Mouse (Mus musculus) kidney, adult 2 months (tissue): Measurements from ENCODE around the gene Grhl1. TPM values are rescaled to one million over a fixed set of nuclear protein-coding genes. Genes with fewer than 3 reads are reported as not detected.
"Not testable (repeated sequence)": the region's sequence is repeated elsewhere in the genome, so short reads cannot be mapped to it uniquely, and the experiment has no call there.

ENCODE experiments used
- DNase-seq: peaks from one replicate; pipeline ENCODE4 v3.0.0; 2021
- H3K27ac ChIP-seq: fragments of 200-500 bp; 2 replicates; pipeline ENCODE4 v1.5.1; 2012; ENCODE audit warnings: low read depth, low read length, control low read depth, inconsistent platforms; ENCODE audit not compliant: insufficient read depth
- H3K27me3 ChIP-seq: fragments of 200-500 bp; replicated peaks from 2 replicates; pipeline ENCODE4 v1.6.1; 2012; ENCODE audit warnings: mild to moderate bottlenecking, moderate library complexity, low read length, inconsistent platforms; ENCODE audit not compliant: control insufficient read depth, insufficient read depth
- H3K36me3 ChIP-seq: fragments of 200-500 bp; 2 replicates; pipeline ENCODE4 v1.6.1; 2012; ENCODE audit warnings: mild to moderate bottlenecking, moderate library complexity, low read length, inconsistent platforms; ENCODE audit not compliant: control insufficient read depth, insufficient read depth
- H3K4me1 ChIP-seq: fragments of 200-500 bp; 2 replicates; pipeline ENCODE4 v1.6.1; 2011; ENCODE audit warnings: low read length; ENCODE audit not compliant: control insufficient read depth, insufficient read depth
- H3K4me3 ChIP-seq: fragments of 200-500 bp; 2 replicates; pipeline ENCODE4 v1.5.1; 2011; ENCODE audit warnings: mild to moderate bottlenecking, low read depth, low read length, control low read depth; ENCODE audit not compliant: insufficient read depth
- CTCF ChIP-seq: fragments of 200-500 bp; conservative IDR thresholded peaks from 2 replicates; pipeline ENCODE4 v1.5.1; 2011; ENCODE audit warnings: low read depth, mild to moderate bottlenecking, control low read depth, low read length, moderate library complexity, mixed read lengths; ENCODE audit not compliant: insufficient read depth, insufficient read length
- POLR2A ChIP-seq: fragments of 200-500 bp; IDR thresholded peaks from one replicate; pipeline ENCODE4 v1.6.1; 2011; ENCODE audit warnings: low read depth, low read length, control low read depth
- WGBS: fragments of 180-500 bp; shearing (Covaris S2); methylation state at CpG from one replicate; pipeline ENCODE4 v1.1.7; 2018; 5-methylcytosine and 5-hydroxymethylcytosine counted together
- polyA plus RNA-seq: library from polyadenylated mRNA; depleted of rRNA; stranded (reverse); fragments of >200 nt; gene quantifications from 2 replicates; pipeline ENCODE4 v1.2.3, GENCODE M21; 2012

Grhl1 gene
- polyA plus RNA-seq, 1 experiment = 0.72 TPM

GRCm38 (mm10) chr12:24627215-24627614, 55.1 kb downstream of the Grhl1 start:
- no peak for TF ChIP-seq POLR2A
- TF ChIP-seq CTCF = no peak; the same call in 1 of the 2 replicates
- Histone ChIP-seq H3K27me3 (no peaks in the 10 kb centered on the region), H3K4me3 (no peak overlapping the region), H3K36me3 (no peaks in the 10 kb centered on the region), H3K4me1 (peaks cover 14% of the 10 kb centered on the region; the same call in 1 of the 2 replicates), H3K27ac (peak overlapping the region; percentile 34)
- peak; percentile 48 for DNase-seq
- WGBS = 36% methylated on average over 3 of the region's 3 CpGs

- peaks cover 14% of the 10 kb centered on the region; the same call in 1 of the 2 replicates for H3K4me1 ChIP-seq
- no peak overlapping the region for H3K27ac ChIP-seq
- no peaks in the 10 kb centered on the region for H3K27me3 ChIP-seq
- no peaks in the 10 kb centered on the region for H3K36me3 ChIP-seq
- no peak overlapping the region for H3K4me3 ChIP-seq
- 37% methylated on average over 1 of the region's 1 CpGs for WGBS
- DNase-seq = peak; percentile 76
- TF ChIP-seq POLR2A (no peak), CTCF (peak; percentile 49)
Observed at GRCm38 (mm10) chr12:24630220-24630619, 58.1 kb downstream of the Grhl1 start.

- Histone ChIP-seq H3K4me1 (peaks cover 2% of the 10 kb centered on the region; the same call in 1 of the 2 replicates), H3K4me3 (no peak overlapping the region), H3K27me3 (no peaks in the 10 kb centered on the region), H3K36me3 (no peaks in the 10 kb centered on the region), H3K27ac (no peak overlapping the region)
- DNase-seq = no peak
- 77% methylated on average over 4 of the region's 4 CpGs for WGBS
- TF ChIP-seq CTCF (no peak), POLR2A (no peak)
Observed at GRCm38 (mm10) chr12:24632404-24632803, 60.3 kb downstream of the Grhl1 start.

- H3K27me3 ChIP-seq = no peaks in the 10 kb centered on the region
- 76% methylated on average over 1 of the region's 1 CpGs for WGBS
- H3K4me1 ChIP-seq = no peaks in the 10 kb centered on the region
- H3K4me3 ChIP-seq = no peak overlapping the region
- H3K36me3 ChIP-seq = no peaks in the 10 kb centered on the region
- H3K27ac ChIP-seq = no peak overlapping the region
- no peak for TF ChIP-seq CTCF
- DNase-seq = peak; percentile 55
Observed at GRCm38 (mm10) chr12:24633753-24634191, 61.7 kb downstream of the Grhl1 start.

GRCm38 (mm10) chr12:24634212-24634611, 62.1 kb downstream of the Grhl1 start:
- TF ChIP-seq CTCF (no peak), POLR2A (no peak)
- H3K27me3 ChIP-seq = no peaks in the 10 kb centered on the region
- 68% methylated on average over 4 of the region's 4 CpGs for WGBS
- no peak for DNase-seq
- H3K4me3 ChIP-seq = no peak overlapping the region
- no peaks in the 10 kb centered on the region for H3K4me1 ChIP-seq
- H3K27ac ChIP-seq = no peak overlapping the region
- no peaks in the 10 kb centered on the region for H3K36me3 ChIP-seq

- no peak overlapping the region for H3K27ac ChIP-seq
- no peaks in the 10 kb centered on the region for H3K4me1 ChIP-seq
- DNase-seq = no peak
- H3K36me3 ChIP-seq = no peaks in the 10 kb centered on the region
- 96% methylated on average over 3 of the region's 3 CpGs for WGBS
- H3K4me3 ChIP-seq = no peak overlapping the region
- TF ChIP-seq POLR2A (no peak), CTCF (no peak)
- no peaks in the 10 kb centered on the region for H3K27me3 ChIP-seq
Observed at GRCm38 (mm10) chr12:24634648-24635047, 62.6 kb downstream of the Grhl1 start.

GRCm38 (mm10) chr12:24638787-24639186, 66.7 kb downstream of the Grhl1 start:
- DNase-seq, H3K4me1 ChIP-seq, H3K4me3 ChIP-seq, H3K36me3 ChIP-seq, H3K27me3 ChIP-seq, H3K27ac ChIP-seq: not testable (repeated sequence)
- WGBS = 96% methylated on average over 10 of the region's 10 CpGs

- H3K4me3 ChIP-seq = no peak overlapping the region
- no peak for TF ChIP-seq POLR2A
- no peaks in the 10 kb centered on the region for H3K27me3 ChIP-seq
- no peaks in the 10 kb centered on the region for H3K36me3 ChIP-seq
- DNase-seq = peak; percentile 94
- H3K4me1 ChIP-seq = peaks cover 16% of the 10 kb centered on the region
- WGBS = 28% methylated on average over 4 of the region's 4 CpGs
- 0 out of 2 replicates have a peak overlapping the region, but pooled peaks have one; percentile 12 for H3K27ac ChIP-seq
Observed at GRCm38 (mm10) chr12:24642370-24642802, 70.3 kb downstream of the Grhl1 start.
